Mouse (Mus musculus) neural tube, embryonic 12.5 days (tissue): ENCODE measurements around the gene Rel. TPM values are rescaled to one million over a fixed set of nuclear protein-coding genes. Genes with fewer than 3 reads are reported as not detected.
"Not testable (repeated sequence)": the region's sequence is repeated elsewhere in the genome, so short reads cannot be mapped to it uniquely, and the experiment has no call there.

Experiments used
- ATAC-seq: fragments of 200-750 bp; cut with Nextera tagmentation; 2 replicates; pipeline ENCODE4 v1.8.0; 2017; ENCODE audit warnings: low read depth, mild to moderate bottlenecking, moderate TSS enrichment, moderate library complexity; ENCODE audit not compliant: low FRiP score
- H3K27ac ChIP-seq: fragments of 300-500 bp; sonication (generic); 2 replicates; pipeline ENCODE4 v1.5.1; 2016
- H3K27me3 ChIP-seq: fragments of 300-500 bp; sonication (generic); replicated peaks from 2 replicates; pipeline ENCODE4 v1.6.1; 2016; ENCODE audit warnings: mild to moderate bottlenecking
- H3K36me3 ChIP-seq: fragments of 300-500 bp; sonication (generic); 2 replicates; pipeline ENCODE4 v1.6.1; 2016; ENCODE audit warnings: mild to moderate bottlenecking
- H3K4me1 ChIP-seq: fragments of 300-500 bp; sonication (generic); 2 replicates; pipeline ENCODE4 v1.6.1; 2016
- H3K4me2 ChIP-seq: fragments of 300-500 bp; sonication (generic); replicated peaks from 2 replicates; pipeline ENCODE4 v1.6.1; 2016; ENCODE audit warnings: mild to moderate bottlenecking
- H3K4me3 ChIP-seq: fragments of 300-500 bp; sonication (generic); 2 replicates; pipeline ENCODE4 v1.5.1; 2016
- H3K9ac ChIP-seq: fragments of 300-500 bp; sonication (generic); 2 replicates; pipeline ENCODE4 v1.6.1; 2016; ENCODE audit warnings: mild to moderate bottlenecking
- H3K9me3 ChIP-seq: fragments of 300-500 bp; sonication (generic); 2 replicates; pipeline ENCODE4 v1.6.1; 2016; ENCODE audit warnings: mild to moderate bottlenecking
- WGBS: fragments of 180-500 bp; shearing (Covaris S2); methylation state at CpG from one replicate; pipeline ENCODE4 v1.1.7; 2016; 5-methylcytosine and 5-hydroxymethylcytosine counted together
- polyA plus RNA-seq: library from polyadenylated mRNA; unstranded; fragments of >200 nt; fragmentation: Nextera tagmentation; extraction: Ambion mirVana; gene quantifications from 2 replicates; pipeline ENCODE4 v1.2.1, GENCODE M21; 2016

Rel gene
- polyA plus RNA-seq: 0.64 and 0.80 TPM in 2 replicates

DNA sequence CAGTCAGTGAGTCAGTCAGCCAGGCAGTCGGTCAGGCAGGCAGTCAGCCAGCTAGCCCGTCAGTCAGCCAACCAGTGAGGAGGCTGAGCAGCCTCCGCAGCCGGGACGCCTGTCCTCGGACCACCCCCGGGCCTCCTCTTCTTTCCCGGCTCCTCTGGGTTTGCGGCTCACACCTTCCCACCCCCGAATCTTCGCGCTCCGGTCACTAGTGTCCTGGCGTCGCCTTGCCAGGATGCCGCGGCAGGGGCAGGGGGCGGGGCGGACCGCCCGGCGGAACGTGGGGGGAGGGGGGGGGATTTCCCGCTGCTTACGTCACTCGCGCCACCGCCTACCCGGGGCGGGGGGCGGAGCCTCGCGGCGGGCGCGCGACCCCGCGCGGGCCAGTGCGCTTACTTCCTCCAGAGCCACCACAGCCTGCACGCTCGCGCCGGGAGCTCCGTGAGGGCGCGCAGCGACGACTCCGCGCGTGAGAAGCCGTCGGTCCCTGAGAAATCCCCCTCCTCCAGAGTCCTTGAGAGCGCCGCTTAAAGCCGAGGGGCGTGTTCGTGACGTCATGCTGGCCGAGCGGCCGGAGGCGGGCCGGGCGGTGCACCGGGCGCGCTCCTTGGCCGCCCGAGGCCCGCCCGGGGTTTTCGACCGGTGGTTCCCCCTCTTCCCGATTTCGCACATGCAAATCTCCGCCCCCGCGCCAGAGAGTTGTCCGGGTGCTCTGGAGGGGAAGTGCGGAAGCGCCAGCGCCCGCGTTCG is at the start of gene Rel:
TSS of gene Rel (minus strand) at position 211 of the 747 bp plus-strand sequence.
- under 1% methylated on average over 82 of the region's 88 CpGs for WGBS
- Histone ChIP-seq H3K27me3 (no peaks in the 10 kb centered on the region), H3K9ac (peak within 1 kb of the TSS; percentile 70), H3K27ac (peak within 1 kb of the TSS; percentile 70), H3K36me3 (no peaks in the 10 kb centered on the region), H3K4me3 (peak within 1 kb of the TSS; percentile 72), H3K9me3 (no peaks in the 10 kb centered on the region), H3K4me1 (no peaks in the 10 kb centered on the region), H3K4me2 (peak within 1 kb of the TSS; percentile 80)
- peak; percentile 93 for ATAC-seq

DNA sequence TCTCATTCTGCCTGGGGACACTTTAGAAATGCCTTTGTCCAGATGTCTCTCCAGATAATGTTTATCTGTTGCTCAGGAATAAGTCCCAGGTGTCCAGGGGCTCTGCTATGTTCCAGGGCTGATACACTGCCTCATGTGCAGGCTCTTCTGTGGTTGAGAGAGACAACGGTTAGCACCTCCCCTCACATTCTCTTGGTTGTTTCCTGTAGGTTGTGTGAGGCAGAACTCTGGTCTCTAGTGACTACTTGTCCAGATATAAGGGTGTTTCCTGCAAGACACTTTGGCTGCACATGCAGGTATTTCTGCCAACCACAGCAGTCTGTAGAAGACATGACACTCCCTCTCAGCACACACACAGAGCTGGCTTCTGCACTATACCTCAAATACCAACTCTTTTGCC is 48.0 kb upstream of the Rel start:
- 0 out of 2 replicates have a peak, but pooled peaks cover 6% of the 10 kb centered on the region for H3K9me3 ChIP-seq
- H3K36me3 ChIP-seq: no peaks in the 10 kb centered on the region
- H3K4me3 ChIP-seq: no peak overlapping the region
- no peak overlapping the region for H3K4me2 ChIP-seq
- no peak overlapping the region for H3K27ac ChIP-seq
- H3K9ac ChIP-seq: no peak overlapping the region
- 92% methylated on average over 1 of the region's 1 CpGs for WGBS
- ATAC-seq: no peak
- no peaks in the 10 kb centered on the region for H3K27me3 ChIP-seq
- H3K4me1 ChIP-seq: no peaks in the 10 kb centered on the region

DNA sequence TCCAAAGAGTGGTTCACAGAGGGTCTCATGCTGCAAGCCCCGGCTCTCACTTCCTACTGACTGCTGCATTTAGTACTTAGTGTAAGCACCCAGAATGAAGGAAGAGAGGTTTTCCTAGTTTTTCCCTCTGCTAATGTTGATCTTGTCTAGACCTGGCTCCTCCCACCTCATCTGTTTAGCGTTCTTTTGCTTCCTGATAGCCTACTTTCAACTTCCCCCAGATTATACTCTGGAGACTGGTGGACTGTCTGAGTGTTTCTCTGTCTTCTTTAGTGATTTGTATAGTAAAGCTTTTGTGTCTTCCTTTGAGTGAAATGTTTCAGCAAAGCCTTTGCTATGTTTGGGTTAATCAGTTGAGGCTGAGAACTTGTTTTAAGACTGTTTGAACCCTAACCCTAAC is 40.0 kb upstream of the Rel start:
- no peaks in the 10 kb centered on the region for H3K36me3 ChIP-seq
- H3K4me2 ChIP-seq: no peak overlapping the region
- H3K4me1 ChIP-seq: no peaks in the 10 kb centered on the region
- H3K9ac ChIP-seq: no peak overlapping the region
- ATAC-seq: no peak
- no peak overlapping the region for H3K4me3 ChIP-seq
- H3K9me3 ChIP-seq: no peaks in the 10 kb centered on the region
- H3K27ac ChIP-seq: no peak overlapping the region
- no peaks in the 10 kb centered on the region for H3K27me3 ChIP-seq
- WGBS: 63% methylated on average over 2 of the region's 2 CpGs

DNA sequence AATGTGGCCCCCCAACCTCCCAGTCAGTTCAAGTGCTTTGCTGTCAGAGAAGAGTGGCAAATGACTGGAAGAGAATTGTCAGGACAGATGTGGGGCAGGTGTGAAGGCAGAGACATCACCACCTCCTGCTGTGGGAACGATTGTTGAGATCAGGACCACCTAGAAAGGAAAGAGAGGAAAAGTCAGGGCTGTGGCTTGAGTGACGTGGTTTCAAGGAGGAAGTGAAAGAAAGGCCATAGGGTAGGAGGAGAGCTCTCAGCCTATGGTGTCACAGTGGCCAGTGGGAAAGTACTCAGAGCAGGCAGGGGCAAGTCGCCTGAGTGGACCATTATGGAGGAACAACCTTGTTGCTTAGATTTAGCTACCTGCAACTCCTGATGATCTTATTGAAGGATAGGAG is 34.9 kb upstream of the Rel start:
- 77% methylated on average over 3 of the region's 3 CpGs for WGBS
- Histone ChIP-seq H3K4me3 (no peak overlapping the region), H3K4me1 (no peaks in the 10 kb centered on the region), H3K4me2 (no peak overlapping the region), H3K36me3 (no peaks in the 10 kb centered on the region), H3K27me3 (no peaks in the 10 kb centered on the region), H3K27ac (no peak overlapping the region), H3K9ac (no peak overlapping the region), H3K9me3 (no peaks in the 10 kb centered on the region)
- no peak for ATAC-seq

DNA sequence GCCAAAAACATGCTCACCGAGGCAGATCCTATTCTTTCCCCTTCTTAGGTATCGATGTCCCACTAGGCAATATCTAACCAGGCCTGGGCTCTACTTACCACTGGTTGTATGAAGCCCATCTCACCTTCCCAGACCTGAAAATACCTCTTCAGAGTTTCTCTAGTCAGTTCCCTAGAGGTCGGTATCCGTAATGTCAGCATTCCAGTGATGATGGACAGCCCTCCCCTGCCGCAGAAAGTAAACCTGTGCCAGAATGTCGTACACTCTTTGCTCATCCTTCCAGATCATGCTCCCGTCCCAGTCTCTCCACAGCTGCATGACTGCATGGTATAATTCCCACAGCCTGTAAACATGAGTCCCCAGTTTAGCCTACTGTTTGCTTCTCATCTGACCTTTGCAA is 32.4 kb upstream of the Rel start:
- no peak overlapping the region for H3K4me3 ChIP-seq
- 87% methylated on average over 7 of the region's 7 CpGs for WGBS
- no peak for ATAC-seq

DNA sequence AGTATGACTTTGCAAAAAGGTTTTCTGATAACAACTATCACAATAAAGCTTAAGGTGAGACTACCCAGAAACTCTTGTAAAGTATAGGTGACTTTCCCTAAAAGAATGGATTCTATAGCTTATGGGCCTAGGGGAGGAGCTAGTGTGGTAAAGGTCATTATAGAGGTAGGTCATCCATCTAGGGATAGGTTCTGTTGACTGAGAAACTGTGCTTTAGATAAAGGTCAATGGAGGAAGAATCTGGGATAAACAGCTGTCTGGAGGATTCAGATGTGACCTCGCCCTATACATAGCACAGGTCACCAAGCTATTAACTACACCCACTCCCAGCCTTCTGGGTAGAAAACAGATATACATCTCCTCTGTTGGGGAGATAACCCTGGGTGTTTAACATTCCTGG is 31.5 kb upstream of the Rel start:
- H3K4me3 ChIP-seq: no peak overlapping the region
- no peak overlapping the region for H3K4me2 ChIP-seq
- no peaks in the 10 kb centered on the region for H3K4me1 ChIP-seq
- no peak overlapping the region for H3K27ac ChIP-seq
- no peak overlapping the region for H3K9ac ChIP-seq
- H3K27me3 ChIP-seq: no peaks in the 10 kb centered on the region
- H3K36me3 ChIP-seq: no peaks in the 10 kb centered on the region
- no peaks in the 10 kb centered on the region for H3K9me3 ChIP-seq
- WGBS: 80% methylated on average over 1 of the region's 1 CpGs
- no peak for ATAC-seq

More for the DNA sequence above, 32.4 kb upstream of the Rel start:
- no peak overlapping the region for H3K27ac ChIP-seq
- no peaks in the 10 kb centered on the region for H3K27me3 ChIP-seq
- no peak overlapping the region for H3K9ac ChIP-seq
- no peaks in the 10 kb centered on the region for H3K9me3 ChIP-seq
- no peak overlapping the region for H3K4me2 ChIP-seq
- no peaks in the 10 kb centered on the region for H3K36me3 ChIP-seq
- H3K4me1 ChIP-seq: no peaks in the 10 kb centered on the region

DNA sequence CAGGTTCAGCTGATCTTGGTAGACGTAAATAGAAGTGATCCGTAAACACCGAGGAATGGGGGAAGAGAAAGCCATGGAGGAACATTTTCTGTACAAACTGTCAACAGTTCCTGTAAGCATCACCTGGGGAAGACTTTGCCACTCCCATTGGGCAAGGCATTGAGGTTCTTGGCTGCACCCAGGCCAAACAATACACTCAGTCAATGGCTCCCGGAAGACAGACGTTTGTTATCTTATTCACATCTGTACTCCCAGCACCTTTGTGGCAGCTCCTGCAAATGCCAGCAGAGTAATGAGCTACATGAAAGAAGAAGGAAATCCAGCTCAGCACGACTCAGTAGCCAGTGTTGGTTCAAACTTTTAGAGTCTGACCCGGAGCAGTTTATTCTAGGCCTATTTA is 31.1 kb upstream of the Rel start:
- Histone ChIP-seq H3K27ac (no peak overlapping the region), H3K4me1 (no peaks in the 10 kb centered on the region), H3K27me3 (no peaks in the 10 kb centered on the region), H3K9ac (no peak overlapping the region), H3K36me3 (no peaks in the 10 kb centered on the region), H3K4me3 (no peak overlapping the region), H3K9me3 (no peaks in the 10 kb centered on the region), H3K4me2 (no peak overlapping the region)
- no peak for ATAC-seq
- 81% methylated on average over 7 of the region's 7 CpGs for WGBS

DNA sequence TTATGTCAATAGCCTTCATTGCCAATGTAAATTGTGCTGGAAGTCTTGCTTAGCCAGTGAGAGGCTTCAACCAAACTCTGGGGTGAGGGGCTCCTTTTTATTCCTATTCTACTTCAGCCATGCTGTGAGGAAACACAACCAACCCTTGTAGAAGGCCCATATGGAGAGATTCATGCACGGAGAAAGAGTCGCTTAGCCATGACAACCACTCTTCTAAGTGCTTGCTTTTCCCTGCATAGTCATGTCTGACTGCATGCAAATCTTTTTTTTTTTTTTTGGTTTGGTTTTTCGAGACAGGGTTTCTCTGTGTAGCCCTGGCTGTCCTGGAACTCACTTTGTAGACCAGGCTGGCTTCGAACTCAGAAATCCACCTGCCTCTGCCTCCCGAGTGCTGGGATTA is 12.9 kb upstream of the Rel start:
- WGBS: 87% methylated on average over 5 of the region's 5 CpGs
- H3K27ac ChIP-seq: not testable (repeated sequence)

DNA sequence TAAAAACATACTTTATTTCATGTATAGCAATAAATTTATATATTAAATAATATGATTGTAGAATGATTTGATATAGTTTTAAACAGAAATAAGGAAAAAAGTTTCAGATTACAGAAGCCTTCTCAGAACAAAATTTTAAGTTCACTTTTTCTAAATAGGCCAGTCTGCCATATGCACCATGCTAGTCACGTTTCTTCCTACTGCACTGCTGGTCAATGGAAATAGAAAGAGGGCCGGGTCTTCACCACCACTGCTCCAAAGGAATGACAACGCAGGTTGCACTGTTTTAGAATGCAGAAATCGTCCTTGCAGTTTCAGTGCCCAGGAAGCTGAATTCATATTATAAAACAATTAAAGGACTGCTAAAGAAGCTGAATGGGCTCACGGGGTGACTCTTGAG is 12.3 kb upstream of the Rel start:
- Histone ChIP-seq H3K9ac (no peak overlapping the region), H3K27me3 (no peaks in the 10 kb centered on the region), H3K9me3 (no peaks in the 10 kb centered on the region), H3K36me3 (no peaks in the 10 kb centered on the region), H3K27ac (no peak overlapping the region), H3K4me1 (no peaks in the 10 kb centered on the region), H3K4me2 (no peak overlapping the region), H3K4me3 (no peak overlapping the region)
- WGBS: 82% methylated on average over 5 of the region's 5 CpGs
- no peak for ATAC-seq

More for the DNA sequence above, 12.9 kb upstream of the Rel start:
- H3K36me3 ChIP-seq, H3K4me2 ChIP-seq, H3K4me1 ChIP-seq, H3K9ac ChIP-seq, H3K4me3 ChIP-seq, H3K9me3 ChIP-seq, ATAC-seq, H3K27me3 ChIP-seq: not testable (repeated sequence)

DNA sequence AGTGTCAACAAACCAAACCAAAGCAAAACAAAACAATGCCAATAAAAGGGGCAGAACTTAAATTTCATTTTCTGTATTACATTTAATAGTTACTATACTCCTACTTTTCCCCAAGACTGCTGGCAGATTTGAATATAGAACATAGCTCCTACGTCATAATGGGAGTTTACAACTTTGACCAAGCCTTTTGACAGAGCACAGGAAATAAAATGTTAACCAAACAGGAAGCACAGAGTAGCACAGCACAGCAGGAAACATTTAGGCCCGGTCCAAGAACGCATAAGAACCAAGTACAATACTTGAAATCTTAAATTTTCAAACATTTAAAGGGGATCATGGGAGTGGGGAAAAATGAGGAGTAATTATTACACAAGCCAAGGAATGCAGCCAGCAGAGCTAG is 11.3 kb upstream of the Rel start:
- WGBS: 94% methylated on average over 3 of the region's 3 CpGs
- no peak for ATAC-seq
- H3K27me3 ChIP-seq: no peaks in the 10 kb centered on the region

DNA sequence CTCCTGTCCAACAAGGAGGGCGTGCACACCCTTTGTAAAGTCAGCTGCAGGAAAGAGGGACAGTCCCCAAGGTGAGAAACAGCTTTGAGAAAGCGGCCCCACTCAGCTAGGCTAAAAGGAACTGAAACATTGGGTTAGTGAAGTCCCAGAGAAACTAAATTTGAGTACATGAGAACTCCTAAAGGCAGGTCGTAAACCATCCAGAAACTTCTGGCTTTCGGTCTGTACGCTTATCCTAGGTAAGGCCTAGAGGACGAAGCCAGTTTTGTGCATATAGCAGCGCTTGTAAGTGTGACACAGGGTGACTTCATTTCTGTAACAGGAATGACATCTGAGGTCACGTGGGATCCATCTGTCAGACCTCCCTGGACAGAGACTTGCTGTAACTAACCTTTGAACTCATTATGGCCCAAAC is 8.0 kb upstream of the Rel start:
- ATAC-seq: no peak
- Histone ChIP-seq H3K9me3 (no peaks in the 10 kb centered on the region), H3K4me2 (no peak overlapping the region), H3K9ac (no peak overlapping the region), H3K4me3 (no peak overlapping the region), H3K27me3 (no peaks in the 10 kb centered on the region), H3K27ac (no peak overlapping the region), H3K4me1 (no peaks in the 10 kb centered on the region), H3K36me3 (no peaks in the 10 kb centered on the region)
- 88% methylated on average over 8 of the region's 8 CpGs for WGBS

More for the DNA sequence above, 11.3 kb upstream of the Rel start:
- Histone ChIP-seq H3K27ac (no peak overlapping the region), H3K9me3 (no peaks in the 10 kb centered on the region), H3K4me1 (no peaks in the 10 kb centered on the region), H3K36me3 (no peaks in the 10 kb centered on the region), H3K9ac (no peak overlapping the region), H3K4me3 (no peak overlapping the region), H3K4me2 (no peak overlapping the region)

DNA sequence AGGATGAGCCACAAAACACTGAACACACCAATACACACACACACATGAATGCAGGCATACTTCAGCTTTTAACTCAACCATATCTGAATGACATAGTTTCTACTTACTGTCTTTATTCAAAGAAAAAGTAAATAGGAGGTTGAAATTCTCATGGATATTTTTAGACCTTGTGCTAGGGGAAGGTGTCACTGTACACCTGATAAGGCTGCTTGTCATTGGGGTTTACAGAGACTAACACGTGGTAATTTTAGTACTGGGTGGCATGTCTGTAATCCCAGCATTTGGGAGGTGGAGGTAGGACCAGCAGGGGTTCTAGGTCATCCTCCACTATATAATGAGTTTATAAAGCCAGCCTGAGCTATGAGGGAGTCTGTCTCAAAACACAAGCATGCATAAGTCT is 1.7 kb upstream of the Rel start:
- Histone ChIP-seq H3K4me2 (no peak overlapping the region), H3K4me1 (no peaks in the 10 kb centered on the region), H3K4me3 (no peak overlapping the region), H3K36me3 (no peaks in the 10 kb centered on the region), H3K27me3 (no peaks in the 10 kb centered on the region), H3K27ac (no peak overlapping the region), H3K9me3 (no peaks in the 10 kb centered on the region), H3K9ac (no peak overlapping the region)
- no peak for ATAC-seq
- 36% methylated on average over 1 of the region's 1 CpGs for WGBS

DNA sequence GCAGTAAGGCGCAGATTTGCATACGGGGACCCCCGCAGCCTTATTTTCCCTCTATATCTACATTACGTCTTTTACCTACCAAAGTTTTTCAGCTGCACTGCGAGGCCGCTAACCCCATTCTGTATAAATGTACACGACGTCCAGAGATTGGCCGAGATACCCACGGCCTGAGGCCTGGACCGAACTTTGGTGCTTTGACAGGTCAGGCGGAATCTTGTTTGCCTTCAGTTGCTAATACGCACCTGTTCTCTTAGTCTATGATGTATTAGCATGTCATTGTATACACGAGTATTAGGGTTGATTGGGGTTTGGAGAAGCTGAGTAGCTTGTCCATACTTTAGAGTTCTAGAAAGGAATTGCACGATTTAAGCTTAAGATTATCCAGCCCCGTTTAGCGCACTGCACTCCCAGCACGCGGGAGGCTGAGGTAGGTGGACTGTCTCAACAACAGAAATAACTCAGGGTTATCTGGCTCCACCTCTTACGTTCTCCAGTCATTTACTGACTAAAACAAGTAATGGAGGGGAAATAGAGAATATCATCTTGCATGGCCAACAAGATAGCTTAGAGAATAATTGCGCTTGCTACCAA is 832 bp upstream of the Rel start:
- 6% methylated on average over 21 of the region's 21 CpGs for WGBS
- Histone ChIP-seq H3K36me3 (no peaks in the 10 kb centered on the region), H3K4me1 (no peaks in the 10 kb centered on the region), H3K4me3 (peak overlapping the region; percentile 72), H3K9me3 (no peaks in the 10 kb centered on the region), H3K9ac (peak overlapping the region; percentile 70), H3K27ac (0 out of 2 replicates have a peak overlapping the region, but pooled peaks have one; percentile 70), H3K4me2 (peak overlapping the region; percentile 80), H3K27me3 (no peaks in the 10 kb centered on the region)
- peak; percentile 25 for ATAC-seq
